Mouse (Mus musculus) olfactory bulb, adult 2 months (tissue): ENCODE results near the gene Mreg.

Experiments used
- CTCF ChIP-seq: fragments of 200-500 bp; IDR thresholded peaks from 2 replicates; pipeline ENCODE4 v1.5.1; 2012; ENCODE audit warnings: low read depth, mild to moderate bottlenecking, low read length, moderate library complexity; ENCODE audit not compliant: insufficient read depth
- POLR2A ChIP-seq: fragments of 200-500 bp; IDR thresholded peaks from 2 replicates; pipeline ENCODE4 v1.6.1; 2012; ENCODE audit warnings: mild to moderate bottlenecking, low read depth, low read length, moderate library complexity; ENCODE audit not compliant: insufficient read depth

DNA sequence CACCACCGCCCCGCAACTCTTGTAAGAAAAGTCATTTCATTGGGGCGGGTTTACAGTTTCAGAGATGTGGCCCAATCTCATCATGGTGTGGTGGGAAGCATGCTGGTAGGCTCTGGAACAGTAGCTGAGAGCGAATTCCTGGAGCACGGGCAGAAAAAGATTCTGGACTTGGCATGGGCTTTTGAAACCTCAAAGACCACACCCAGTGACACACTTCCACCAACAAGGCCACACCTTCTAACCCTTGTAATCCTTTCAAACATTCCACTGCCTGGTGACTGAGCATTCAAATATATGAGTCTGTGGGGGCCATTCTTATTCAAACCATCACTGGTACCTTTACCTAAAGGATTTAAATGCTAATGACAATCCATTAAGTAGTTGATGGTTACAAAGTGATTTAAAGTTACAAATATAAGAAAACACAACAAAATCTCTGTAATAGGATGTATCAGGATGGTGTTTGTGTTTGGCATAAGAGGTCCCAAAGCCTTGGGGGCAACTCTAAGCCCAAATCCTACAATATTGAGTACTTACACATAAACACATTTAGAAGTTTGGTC is 30.6 kb upstream of the Mreg start:
- no peak for TF ChIP-seq POLR2A
- no peak for TF ChIP-seq CTCF
